Mouse (Mus musculus) midbrain, embryonic 10.5 days (tissue): ENCODE measurements around the gene Klhl15. TPM values are rescaled to one million over a fixed set of nuclear protein-coding genes. Genes with fewer than 3 reads are reported as not detected.
"Not testable (repeated sequence)": the region's sequence is repeated elsewhere in the genome, so short reads cannot be mapped to it uniquely, and the experiment has no call there.

Experiments used
- DNase-seq: peaks from one replicate; pipeline ENCODE4 v3.0.0-alpha.2; 2017; ENCODE audit warnings: low spot score
- H3K27ac ChIP-seq: fragments of 300-500 bp; sonication (generic); replicated peaks from 2 replicates; pipeline ENCODE4 v1.5.1; 2016; ENCODE audit warnings: mild to moderate bottlenecking
- H3K27me3 ChIP-seq: fragments of 300-500 bp; sonication (generic); 2 replicates; pipeline ENCODE4 v1.6.1; 2016; ENCODE audit warnings: low read depth, mild to moderate bottlenecking; ENCODE audit not compliant: poor library complexity, severe bottlenecking
- H3K36me3 ChIP-seq: fragments of 300-500 bp; sonication (generic); 2 replicates; pipeline ENCODE4 v1.6.1; 2016; ENCODE audit warnings: mild to moderate bottlenecking, moderate library complexity
- H3K4me1 ChIP-seq: fragments of 300-500 bp; sonication (generic); 2 replicates; pipeline ENCODE4 v1.6.1; 2016
- H3K4me3 ChIP-seq: fragments of 300-500 bp; sonication (generic); 2 replicates; pipeline ENCODE4 v1.5.1; 2016; ENCODE audit warnings: mild to moderate bottlenecking, moderate library complexity
- H3K9me3 ChIP-seq: fragments of 300-500 bp; sonication (generic); replicated peaks from 2 replicates; pipeline ENCODE4 v1.6.1; 2016; ENCODE audit warnings: mild to moderate bottlenecking
- WGBS: fragments of 180-500 bp; shearing (Covaris S2); methylation state at CpG from one replicate; pipeline ENCODE4 v1.1.7; 2016; 5-methylcytosine and 5-hydroxymethylcytosine counted together
- polyA plus RNA-seq: library from polyadenylated mRNA; unstranded; fragments of >200 nt; fragmentation: Nextera tagmentation; extraction: Ambion mirVana; gene quantifications from 2 replicates; pipeline ENCODE4 v1.2.1, GENCODE M21; 2016

The Klhl15 gene
- 7.1 and 10.1 TPM in 2 replicates for polyA plus RNA-seq

- peak; percentile 86 for DNase-seq
- WGBS: 12% methylated on average over 48 of the region's 70 CpGs
Observed at GRCm38 (mm10) chrX:94234532-94235189, at the start of gene Klhl15. Klhl15 (plus strand) TSS chrX:94234599.

DNA sequence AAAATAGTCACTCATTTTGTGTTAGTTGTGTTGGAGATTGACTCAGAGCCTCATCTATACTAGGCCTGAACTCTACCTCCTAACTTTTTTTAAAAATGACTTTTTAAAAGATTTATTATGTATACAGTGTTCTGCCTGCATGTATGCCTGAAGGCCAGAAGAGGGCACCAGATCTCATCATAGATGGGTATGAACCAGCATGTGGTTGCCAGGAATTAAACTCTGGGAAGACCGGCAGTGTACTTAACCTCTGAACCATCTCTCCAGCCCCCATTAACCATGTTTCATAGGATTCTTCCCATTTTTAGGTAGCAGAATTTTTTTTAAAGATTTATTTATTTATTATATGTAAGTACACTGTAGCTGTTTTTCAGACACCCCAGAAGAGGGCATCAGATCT, 49.2 kb upstream of the Klhl15 start:
- Histone ChIP-seq H3K4me3 (no peak overlapping the region), H3K9me3 (no peaks in the 10 kb centered on the region), H3K27ac (no peak overlapping the region), H3K36me3 (no peaks in the 10 kb centered on the region), H3K4me1 (peaks cover 12% of the 10 kb centered on the region), H3K27me3 (peaks cover 67% of the 10 kb centered on the region)
- 74% methylated on average over 1 of the region's 1 CpGs for WGBS
- DNase-seq: no peak

More at GRCm38 (mm10) chrX:94234532-94235189, at the start of gene Klhl15:
- Histone ChIP-seq H3K4me1 (no peaks in the 10 kb centered on the region), H3K27me3 (peaks cover 100% of the 10 kb centered on the region), H3K36me3 (no peaks in the 10 kb centered on the region), H3K9me3 (no peaks in the 10 kb centered on the region), H3K4me3 (peak within 1 kb of the TSS; percentile 66), H3K27ac (peak within 1 kb of the TSS; percentile 92)

DNA sequence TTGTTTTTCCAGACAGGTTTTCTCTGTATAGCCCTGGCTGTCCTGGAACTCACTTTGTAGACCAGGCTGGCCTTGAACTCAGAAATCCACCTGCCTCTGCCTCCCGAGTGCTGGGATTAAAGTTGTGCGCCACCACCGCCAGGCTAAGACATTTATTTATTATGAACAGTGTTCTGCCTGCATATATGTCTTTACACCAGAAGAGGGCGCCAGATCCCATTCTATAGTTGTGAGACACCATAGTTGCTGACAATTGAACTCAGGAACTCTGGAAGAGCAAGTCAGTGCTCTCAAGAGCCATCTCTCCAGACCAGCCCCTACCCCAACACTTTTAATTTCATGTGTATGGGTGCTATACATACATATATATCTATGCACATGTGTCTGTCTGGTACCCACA, 40.5 kb upstream of the Klhl15 start:
- H3K4me1 ChIP-seq, H3K9me3 ChIP-seq, H3K27me3 ChIP-seq, H3K4me3 ChIP-seq, H3K27ac ChIP-seq, DNase-seq: not testable (repeated sequence)
- peaks cover 82% of the 10 kb centered on the region for H3K36me3 ChIP-seq
- WGBS: 73% methylated on average over 4 of the region's 4 CpGs

DNA sequence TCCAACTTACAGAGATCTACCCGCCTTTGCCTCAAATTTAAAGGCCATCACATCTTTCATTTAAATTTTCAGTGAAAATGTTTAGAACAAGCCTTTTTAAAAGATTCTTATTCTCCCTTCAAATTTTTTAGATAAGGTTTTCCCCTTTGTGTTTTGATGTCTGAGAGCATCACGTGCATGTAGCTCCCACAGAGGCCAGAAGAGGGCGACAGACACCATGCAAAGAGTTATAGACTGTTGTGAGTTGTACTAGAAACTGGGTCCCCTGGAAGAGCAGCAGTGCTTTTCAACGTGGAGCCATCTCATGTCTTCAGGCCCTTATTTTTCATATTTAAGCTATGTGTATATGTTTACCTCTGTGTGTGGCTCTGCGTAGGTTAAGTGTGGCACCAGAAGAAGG, 36.6 kb upstream of the Klhl15 start:
- Histone ChIP-seq H3K27me3 (no peaks in the 10 kb centered on the region), H3K9me3 (peaks cover 7% of the 10 kb centered on the region; the same call in 1 of the 2 replicates), H3K36me3 (peaks cover 100% of the 10 kb centered on the region), H3K4me3 (no peak overlapping the region), H3K4me1 (no peaks in the 10 kb centered on the region), H3K27ac (no peak overlapping the region)
- 84% methylated on average over 5 of the region's 5 CpGs for WGBS
- no peak for DNase-seq

- no peak for DNase-seq
- H3K36me3 ChIP-seq: peaks cover 39% of the 10 kb centered on the region
- no peaks in the 10 kb centered on the region for H3K27me3 ChIP-seq
- H3K9me3 ChIP-seq: no peaks in the 10 kb centered on the region
- H3K4me1 ChIP-seq: peaks cover 10% of the 10 kb centered on the region; the same call in 1 of the 2 replicates
- H3K4me3 ChIP-seq: peak overlapping the region; percentile 88
- H3K27ac ChIP-seq: peak overlapping the region; percentile 91
- WGBS: 0% methylated on average over 12 of the region's 12 CpGs
Observed at GRCm38 (mm10) chrX:94212264-94212596, 22.2 kb upstream of the Klhl15 start.

GRCm38 (mm10) chrX:94212597-94213321, 21.6 kb upstream of the Klhl15 start, which contains the start of gene Eif2s3x:
Eif2s3x (minus strand) TSS chrX:94212862.
- Histone ChIP-seq H3K4me3 (peak within 1 kb of the TSS; percentile 88), H3K27me3 (no peaks in the 10 kb centered on the region), H3K9me3 (no peaks in the 10 kb centered on the region), H3K27ac (peak within 1 kb of the TSS; percentile 91), H3K36me3 (peaks cover 34% of the 10 kb centered on the region), H3K4me1 (peaks cover 10% of the 10 kb centered on the region; the same call in 1 of the 2 replicates)
- WGBS: under 1% methylated on average over 52 of the region's 52 CpGs
- peak; percentile 88 for DNase-seq

DNA sequence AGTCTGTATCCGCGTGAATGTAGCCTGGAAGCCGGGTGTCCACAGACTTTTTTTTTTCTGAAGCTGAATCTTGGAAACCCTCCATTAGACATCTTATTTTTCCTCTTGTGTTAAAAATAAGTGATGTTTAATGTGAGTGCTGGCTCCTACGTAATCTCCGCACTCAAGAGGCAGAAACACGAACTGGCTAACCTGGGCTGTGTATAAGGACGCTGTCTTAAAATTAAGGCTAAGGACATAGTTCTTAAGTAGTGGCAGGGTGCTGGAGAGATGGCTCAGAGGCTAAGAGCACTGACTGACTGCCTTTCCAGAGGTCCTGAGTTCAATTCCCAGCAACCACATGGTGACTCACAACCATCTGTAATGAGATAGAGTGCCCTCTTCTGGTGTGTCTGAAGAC, 21.0 kb upstream of the Klhl15 start:
- Histone ChIP-seq H3K9me3 (no peaks in the 10 kb centered on the region), H3K27ac (no peak overlapping the region), H3K27me3 (no peaks in the 10 kb centered on the region), H3K4me3 (peak overlapping the region; percentile 88), H3K36me3 (peaks cover 28% of the 10 kb centered on the region), H3K4me1 (peaks cover 10% of the 10 kb centered on the region; the same call in 1 of the 2 replicates)
- no peak for DNase-seq
- 17% methylated on average over 7 of the region's 7 CpGs for WGBS

- WGBS: 46% methylated on average over 5 of the region's 5 CpGs
- Histone ChIP-seq H3K27me3 (peaks cover 96% of the 10 kb centered on the region), H3K9me3 (no peaks in the 10 kb centered on the region), H3K36me3 (no peaks in the 10 kb centered on the region), H3K27ac (no peak overlapping the region), H3K4me1 (no peaks in the 10 kb centered on the region), H3K4me3 (peak overlapping the region; percentile 66; the same call in 1 of the 2 replicates)
- DNase-seq: no peak
Observed at GRCm38 (mm10) chrX:94233432-94233831, 967 bp upstream of the Klhl15 start.

GRCm38 (mm10) chrX:94233936-94234531, 365 bp upstream of the Klhl15 start:
- 14% methylated on average over 25 of the region's 25 CpGs for WGBS
- H3K4me3 ChIP-seq: peak overlapping the region; percentile 66
- H3K27ac ChIP-seq: peak overlapping the region; percentile 92
- no peaks in the 10 kb centered on the region for H3K4me1 ChIP-seq
- no peaks in the 10 kb centered on the region for H3K36me3 ChIP-seq
- DNase-seq: no peak
- H3K27me3 ChIP-seq: peaks cover 99% of the 10 kb centered on the region
- H3K9me3 ChIP-seq: no peaks in the 10 kb centered on the region

DNA sequence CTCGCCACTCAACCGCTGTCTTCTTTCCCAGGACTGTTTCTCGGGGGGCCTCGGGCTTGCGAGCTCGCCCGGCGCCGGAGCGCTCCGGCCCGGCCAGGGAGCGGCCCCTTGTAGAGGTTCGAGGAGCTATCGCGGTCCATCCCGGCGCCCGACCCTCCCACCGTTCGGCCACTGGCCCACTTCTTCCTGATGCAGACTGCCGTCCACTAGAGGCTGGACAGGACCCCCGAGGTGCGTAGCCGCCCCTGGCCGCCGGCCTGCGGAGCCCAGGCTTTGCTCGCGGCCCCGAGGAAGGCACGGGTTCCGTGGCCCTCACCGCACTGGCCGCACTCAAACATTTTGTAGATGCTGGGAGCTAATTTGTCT, 774 bp downstream of the Klhl15 start:
- Histone ChIP-seq H3K36me3 (no peaks in the 10 kb centered on the region), H3K4me3 (peak overlapping the region; percentile 66), H3K9me3 (no peaks in the 10 kb centered on the region), H3K27me3 (peaks cover 100% of the 10 kb centered on the region), H3K27ac (peak overlapping the region; percentile 92), H3K4me1 (no peaks in the 10 kb centered on the region)
- 10% methylated on average over 35 of the region's 35 CpGs for WGBS
- peak; percentile 60 for DNase-seq

- H3K27me3 ChIP-seq: peaks cover 100% of the 10 kb centered on the region
- H3K9me3 ChIP-seq: no peaks in the 10 kb centered on the region
- peak overlapping the region; percentile 66 for H3K4me3 ChIP-seq
- H3K36me3 ChIP-seq: no peaks in the 10 kb centered on the region
- WGBS: 28% methylated on average over 12 of the region's 12 CpGs
- peak overlapping the region; percentile 92; the same call in 1 of the 2 replicates for H3K27ac ChIP-seq
- DNase-seq: peak; percentile 12
- H3K4me1 ChIP-seq: no peaks in the 10 kb centered on the region
Observed at GRCm38 (mm10) chrX:94235601-94236000, 1.2 kb downstream of the Klhl15 start.

GRCm38 (mm10) chrX:94288923-94289322, 54.5 kb downstream of the Klhl15 start:
- Histone ChIP-seq H3K27ac (no peak overlapping the region), H3K36me3 (no peaks in the 10 kb centered on the region), H3K4me1 (no peaks in the 10 kb centered on the region), H3K4me3 (no peak overlapping the region), H3K9me3 (no peaks in the 10 kb centered on the region), H3K27me3 (peaks cover 85% of the 10 kb centered on the region)
- 21% methylated on average over 2 of the region's 2 CpGs for WGBS
- peak; percentile 13 for DNase-seq

DNA sequence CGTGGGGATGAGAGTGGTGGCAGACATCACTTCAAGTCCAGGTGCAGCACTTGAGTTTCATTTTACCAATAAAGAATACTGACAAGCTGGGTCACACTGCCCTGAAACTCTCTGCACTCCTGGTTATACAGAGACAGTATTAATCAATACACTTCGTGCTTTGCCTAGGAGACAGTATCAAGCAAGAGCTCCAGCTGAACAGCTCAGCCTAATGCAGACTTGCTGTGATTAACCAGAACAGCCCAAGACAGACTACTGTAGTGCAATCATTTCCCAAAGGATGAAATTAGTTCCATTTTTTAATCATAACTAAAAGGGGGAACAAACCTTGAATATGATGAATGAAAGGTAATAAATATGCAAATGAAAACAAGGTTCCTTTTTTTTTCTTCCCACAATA, 68.5 kb downstream of the Klhl15 start:
- 64% methylated on average over 2 of the region's 2 CpGs for WGBS
- DNase-seq: no peak
- Histone ChIP-seq H3K27me3 (peaks cover 91% of the 10 kb centered on the region), H3K9me3 (no peaks in the 10 kb centered on the region), H3K36me3 (no peaks in the 10 kb centered on the region), H3K4me1 (no peaks in the 10 kb centered on the region), H3K27ac (no peak overlapping the region), H3K4me3 (no peak overlapping the region)
